Mouse (Mus musculus): ENCODE data around the gene Tubgcp2. TPM values are rescaled to one million over a fixed set of nuclear protein-coding genes. Genes with fewer than 3 reads are reported as not detected.

The Tubgcp2 gene
- 19.4 and 25.3 TPM in 2 replicates for polyA plus RNA-seq (2012; rRNA removed)

GRCm38 (mm10) chr7:140036281-140037170 is at the start of gene Tubgcp2, which contains the start of gene Zfp511:
Gene Tubgcp2, minus strand, starts transcription at chr7:140036669.
Gene Zfp511, plus strand, starts transcription at chr7:140036391.
- H3K4me1 ChIP-seq (ENCODE audit: control insufficient read depth, insufficient read depth, low read length): peaks cover 4% of the 10 kb centered on the region; the same call in 1 of the 2 replicates
- 1% methylated on average over 69 of the region's 69 CpGs for WGBS
- peak within 1 kb of the TSS; percentile 89 for H3K4me3 ChIP-seq (replicated peaks; ENCODE audit: extremely low read depth, low read depth, low read length)
- DNase-seq: peak; percentile 95
- peak; percentile 62 for TF ChIP-seq POLR2A (IDR thresholded peaks at IDR 0.05; ENCODE audit: borderline replicate concordance, extremely low read depth, low read depth, low read length)
- no peak for TF ChIP-seq CTCF (IDR thresholded peaks at IDR 0.05; ENCODE audit: insufficient read depth, low read length)

GRCm38 (mm10) chr7:140082242-140082678 is 45.8 kb upstream of the Tubgcp2 start, which contains the start of gene Caly:
Gene Caly, minus strand, starts transcription at chr7:140082548.
- no peak for TF ChIP-seq POLR2A (IDR thresholded peaks at IDR 0.05; ENCODE audit: borderline replicate concordance, extremely low read depth, low read depth, low read length)
- TF ChIP-seq CTCF (IDR thresholded peaks at IDR 0.05; ENCODE audit: insufficient read depth, low read length): no peak
- H3K4me3 ChIP-seq (replicated peaks; ENCODE audit: extremely low read depth, low read depth, low read length): no peak within 1 kb of the TSS
- 9% methylated on average over 18 of the region's 18 CpGs for WGBS
- no peak for DNase-seq
- no peaks in the 10 kb centered on the region for H3K4me1 ChIP-seq (ENCODE audit: control insufficient read depth, insufficient read depth, low read length)

- 24% methylated on average over 20 of the region's 20 CpGs for WGBS
- no peaks in the 10 kb centered on the region for H3K4me1 ChIP-seq (ENCODE audit: control insufficient read depth, insufficient read depth, low read length)
- TF ChIP-seq POLR2A (IDR thresholded peaks at IDR 0.05; ENCODE audit: borderline replicate concordance, extremely low read depth, low read depth, low read length): no peak
- TF ChIP-seq CTCF (IDR thresholded peaks at IDR 0.05; ENCODE audit: insufficient read depth, low read length): no peak
- no peak overlapping the region for H3K4me3 ChIP-seq (replicated peaks; ENCODE audit: extremely low read depth, low read depth, low read length)
- DNase-seq: no peak
These were observed 45.2 kb upstream of the Tubgcp2 start for GRCm38 (mm10) chr7:140081408-140082241.

GRCm38 (mm10) chr7:140080503-140081156 is 44.2 kb upstream of the Tubgcp2 start:
- DNase-seq: no peak
- Histone ChIP-seq H3K4me3 (replicated peaks; ENCODE audit: extremely low read depth, low read depth, low read length) (no peak overlapping the region), H3K4me1 (ENCODE audit: control insufficient read depth, insufficient read depth, low read length) (no peaks in the 10 kb centered on the region)
- 2% methylated on average over 24 of the region's 24 CpGs for WGBS
- no peak for TF ChIP-seq CTCF (IDR thresholded peaks at IDR 0.05; ENCODE audit: insufficient read depth, low read length)

GRCm38 (mm10) chr7:140078711-140079110 is 42.2 kb upstream of the Tubgcp2 start:
- H3K4me1 ChIP-seq (ENCODE audit: control insufficient read depth, insufficient read depth, low read length): no peaks in the 10 kb centered on the region
- 6% methylated on average over 5 of the region's 5 CpGs for WGBS
- TF ChIP-seq CTCF (IDR thresholded peaks at IDR 0.05; ENCODE audit: insufficient read depth, low read length): peak; percentile 83
- no peak for TF ChIP-seq POLR2A (IDR thresholded peaks at IDR 0.05; ENCODE audit: borderline replicate concordance, extremely low read depth, low read depth, low read length)
- peak; percentile 52 for DNase-seq
- no peak overlapping the region for H3K4me3 ChIP-seq (replicated peaks; ENCODE audit: extremely low read depth, low read depth, low read length)

GRCm38 (mm10) chr7:140077698-140078097 is 41.2 kb upstream of the Tubgcp2 start:
- Histone ChIP-seq H3K4me3 (replicated peaks; ENCODE audit: extremely low read depth, low read depth, low read length) (no peak overlapping the region), H3K4me1 (ENCODE audit: control insufficient read depth, insufficient read depth, low read length) (no peaks in the 10 kb centered on the region)
- no peak for DNase-seq
- TF ChIP-seq CTCF (IDR thresholded peaks at IDR 0.05; ENCODE audit: insufficient read depth, low read length): no peak
- TF ChIP-seq POLR2A (IDR thresholded peaks at IDR 0.05; ENCODE audit: borderline replicate concordance, extremely low read depth, low read depth, low read length): no peak
- 58% methylated on average over 6 of the region's 6 CpGs for WGBS

GRCm38 (mm10) chr7:140070042-140070711 is 33.7 kb upstream of the Tubgcp2 start:
- TF ChIP-seq POLR2A (IDR thresholded peaks at IDR 0.05; ENCODE audit: borderline replicate concordance, extremely low read depth, low read depth, low read length): peak; percentile 71; the same call in 1 of the 2 replicates
- TF ChIP-seq CTCF (IDR thresholded peaks at IDR 0.05; ENCODE audit: insufficient read depth, low read length): no peak
- WGBS: 31% methylated on average over 39 of the region's 39 CpGs
- Histone ChIP-seq H3K4me1 (ENCODE audit: control insufficient read depth, insufficient read depth, low read length) (no peaks in the 10 kb centered on the region), H3K4me3 (replicated peaks; ENCODE audit: extremely low read depth, low read depth, low read length) (peak overlapping the region; percentile 41)
- DNase-seq: no peak

- no peak for DNase-seq
- no peak for TF ChIP-seq POLR2A (IDR thresholded peaks at IDR 0.05; ENCODE audit: borderline replicate concordance, extremely low read depth, low read depth, low read length)
- Histone ChIP-seq H3K4me3 (replicated peaks; ENCODE audit: extremely low read depth, low read depth, low read length) (no peak overlapping the region), H3K4me1 (ENCODE audit: control insufficient read depth, insufficient read depth, low read length) (no peaks in the 10 kb centered on the region)
- WGBS: 51% methylated on average over 6 of the region's 6 CpGs
These were observed 30.9 kb upstream of the Tubgcp2 start for GRCm38 (mm10) chr7:140067397-140067796.
